Mouse (Mus musculus) ES-Bruce4 (cell line): ENCODE measurements around the gene Mov10. TPM values are rescaled to one million over a fixed set of nuclear protein-coding genes. Genes with fewer than 3 reads are reported as not detected.
"Not testable (repeated sequence)": the region's sequence is repeated elsewhere in the genome, so short reads cannot be mapped to it uniquely, and the experiment has no call there.

Experiments used
- H3K27ac ChIP-seq: 2 replicates; pipeline ENCODE4 v1.5.1; 2012; ENCODE audit warnings: low read length, inconsistent platforms; ENCODE audit not compliant: insufficient read depth
- H3K27me3 ChIP-seq: 2 replicates; pipeline ENCODE4 v1.6.1; 2012; ENCODE audit warnings: mild to moderate bottlenecking, low read length, inconsistent platforms; ENCODE audit not compliant: control insufficient read depth, poor library complexity, insufficient read depth, severe bottlenecking
- H3K36me3 ChIP-seq: 2 replicates; pipeline ENCODE4 v1.6.1; 2012; ENCODE audit warnings: inconsistent platforms, mild to moderate bottlenecking, low read length, moderate library complexity; ENCODE audit not compliant: control insufficient read depth, poor library complexity, insufficient read depth, severe bottlenecking
- H3K4me1 ChIP-seq: one replicate; pipeline ENCODE4 v1.8.1; 2011; ENCODE audit warnings: low read length; ENCODE audit not compliant: control insufficient read depth, insufficient read depth
- H3K4me3 ChIP-seq: 2 replicates; pipeline ENCODE4 v1.5.1; 2011; ENCODE audit warnings: low read depth, mild to moderate bottlenecking, low read length
- H3K9ac ChIP-seq: 2 replicates; pipeline ENCODE4 v1.6.1; 2012; ENCODE audit warnings: low read depth, mild to moderate bottlenecking, inconsistent platforms; ENCODE audit not compliant: poor library complexity, severe bottlenecking
- H3K9me3 ChIP-seq: replicated peaks from 2 replicates; pipeline ENCODE4 v1.6.1; 2012; ENCODE audit warnings: mild to moderate bottlenecking, low read length, inconsistent platforms; ENCODE audit not compliant: control insufficient read depth, poor library complexity, insufficient read depth, severe bottlenecking
- CTCF ChIP-seq: IDR thresholded peaks from one replicate; pipeline ENCODE4 v1.8.1; 2011; ENCODE audit warnings: low read depth, low read length
- EP300 ChIP-seq: IDR thresholded peaks from 2 replicates; pipeline ENCODE4 v1.6.1; 2011; ENCODE audit warnings: low read depth, low read length; ENCODE audit not compliant: insufficient read depth
- POLR2A ChIP-seq: IDR thresholded peaks from one replicate; pipeline ENCODE4 v1.8.1; 2011; ENCODE audit warnings: low read length; ENCODE audit not compliant: insufficient read depth
- polyA plus RNA-seq: library from polyadenylated mRNA; stranded (reverse); fragments of >200 nt; gene quantifications from 2 replicates; pipeline ENCODE4 v1.2.4, GENCODE M21; 2011; ENCODE audit warnings: low read depth; ENCODE audit not compliant: missing spikeins, insufficient read depth, insufficient read length

The Mov10 gene
- polyA plus RNA-seq, 1 experiment, result 79.9 TPM

- no peaks in the 10 kb centered on the region for H3K9me3 ChIP-seq
- H3K36me3 ChIP-seq, result no peaks in the 10 kb centered on the region
- peak overlapping the region; percentile 1; the same call in 1 of the 2 replicates for H3K9ac ChIP-seq
- no peak for TF ChIP-seq CTCF
- no peak for TF ChIP-seq POLR2A
- no peak for TF ChIP-seq EP300
- no peak overlapping the region for H3K27ac ChIP-seq
- no peaks in the 10 kb centered on the region for H3K4me1 ChIP-seq
- H3K27me3 ChIP-seq, result no peaks in the 10 kb centered on the region
- no peak overlapping the region for H3K4me3 ChIP-seq
Observed at GRCm38 (mm10) chr3:104758869-104759268, 59.5 kb downstream of the Mov10 start.

GRCm38 (mm10) chr3:104758406-104758805, 60.0 kb downstream of the Mov10 start:
- TF ChIP-seq EP300 (no peak), CTCF (peak; percentile 89)
- no peak overlapping the region for H3K27ac ChIP-seq
- H3K9ac ChIP-seq, result peak overlapping the region; percentile 1; the same call in 1 of the 2 replicates
- H3K4me3 ChIP-seq, result peak overlapping the region; percentile 26; the same call in 1 of the 2 replicates
- no peaks in the 10 kb centered on the region for H3K4me1 ChIP-seq
- H3K9me3 ChIP-seq, result no peaks in the 10 kb centered on the region
- H3K27me3 ChIP-seq, result no peaks in the 10 kb centered on the region
- no peaks in the 10 kb centered on the region for H3K36me3 ChIP-seq

DNA sequence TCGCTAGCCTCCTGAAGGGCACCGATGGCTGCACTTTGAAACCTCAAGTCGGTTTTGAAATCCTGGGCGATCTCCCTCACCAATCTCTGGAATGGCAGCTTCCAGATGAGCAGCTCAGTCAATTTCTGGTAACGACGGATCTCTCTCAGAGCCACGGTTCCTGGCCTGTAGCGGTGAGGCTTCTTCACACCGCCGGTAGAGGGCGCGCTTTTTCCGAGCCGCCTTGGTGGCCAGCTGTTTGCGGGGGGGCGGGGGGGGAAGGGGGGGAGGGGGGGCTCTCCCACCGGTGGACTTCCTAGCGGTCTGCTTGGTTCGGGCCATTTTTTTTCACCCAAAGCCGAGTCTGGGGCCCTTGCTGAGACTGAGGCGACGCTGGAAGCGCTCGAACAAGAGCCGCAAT, 65.5 kb downstream of the Mov10 start:
- H3K27me3 ChIP-seq, H3K9me3 ChIP-seq, H3K4me1 ChIP-seq, H3K36me3 ChIP-seq, H3K27ac ChIP-seq: not testable (repeated sequence)
- peak overlapping the region; percentile 32 for H3K4me3 ChIP-seq
- peak overlapping the region; percentile 40; the same call in 1 of the 2 replicates for H3K9ac ChIP-seq
- peak; percentile 51 for TF ChIP-seq CTCF

Other genes starting within 250 kb of the Mov10 start
- 78.7 and 87.2 TPM in 2 replicates for gene Slc16a1, start 179.9 kb downstream of the Mov10 start, polyA plus RNA-seq
- gene Ppm1j, start 37.5 kb downstream of the Mov10 start, polyA plus RNA-seq, result 21.4 and 23.8 TPM in 2 replicates
- 0.20 and 0.31 TPM in 2 replicates for gene Fam19a3, start 36.7 kb downstream of the Mov10 start, polyA plus RNA-seq
- 123 and 125 TPM in 2 replicates for gene Rhoc, start 30.2 kb downstream of the Mov10 start, polyA plus RNA-seq
- gene St7l, start 45.4 kb upstream of the Mov10 start, polyA plus RNA-seq, result 29.4 and 30.0 TPM in 2 replicates
- gene Capza1, start 45.9 kb upstream of the Mov10 start, polyA plus RNA-seq, result 215 and 253 TPM in 2 replicates
- gene Wnt2b, start 143.4 kb upstream of the Mov10 start, polyA plus RNA-seq, result 1.8 and 2.0 TPM in 2 replicates
- gene Cttnbp2nl, start 234.6 kb upstream of the Mov10 start, polyA plus RNA-seq, result 46.2 and 50.0 TPM in 2 replicates
- gene 4930564D02Rik, start 248.3 kb upstream of the Mov10 start, polyA plus RNA-seq, result not detected in 2 replicates